Mouse (Mus musculus) megakaryocyte progenitor cell, adult 5-6 weeks (primary cell): ENCODE measurements at regions not wholly inside any gene's neighbourhood (a gene's known extent, or its start where the extent isn't known, plus 50 kb on each side); places are given as distances from the start of the nearest gene placed in this dataset.

ENCODE experiments used
- ATAC-seq: replicated peaks from 2 replicates; pipeline ENCODE4 v1.8.0; 2016; ENCODE audit warnings: mild to moderate bottlenecking, moderate TSS enrichment, inconsistent platforms; ENCODE audit not compliant: poor library complexity

- no peak for ATAC-seq
Observed at GRCm38 (mm10) chr1:184539818-184540217, 192.6 kb downstream of the Hlx start.

- peak; percentile 83 for ATAC-seq
Observed at GRCm38 (mm10) chr1:184536311-184537200, 195.9 kb downstream of the Hlx start.

GRCm38 (mm10) chr1:184535691-184536090 is 196.7 kb downstream of the Hlx start:
- peak; percentile 51 for ATAC-seq

GRCm38 (mm10) chr1:184534511-184534910 is 197.9 kb downstream of the Hlx start:
- no peak for ATAC-seq

GRCm38 (mm10) chr1:184533870-184534269 is 198.5 kb downstream of the Hlx start:
- ATAC-seq: no peak

DNA sequence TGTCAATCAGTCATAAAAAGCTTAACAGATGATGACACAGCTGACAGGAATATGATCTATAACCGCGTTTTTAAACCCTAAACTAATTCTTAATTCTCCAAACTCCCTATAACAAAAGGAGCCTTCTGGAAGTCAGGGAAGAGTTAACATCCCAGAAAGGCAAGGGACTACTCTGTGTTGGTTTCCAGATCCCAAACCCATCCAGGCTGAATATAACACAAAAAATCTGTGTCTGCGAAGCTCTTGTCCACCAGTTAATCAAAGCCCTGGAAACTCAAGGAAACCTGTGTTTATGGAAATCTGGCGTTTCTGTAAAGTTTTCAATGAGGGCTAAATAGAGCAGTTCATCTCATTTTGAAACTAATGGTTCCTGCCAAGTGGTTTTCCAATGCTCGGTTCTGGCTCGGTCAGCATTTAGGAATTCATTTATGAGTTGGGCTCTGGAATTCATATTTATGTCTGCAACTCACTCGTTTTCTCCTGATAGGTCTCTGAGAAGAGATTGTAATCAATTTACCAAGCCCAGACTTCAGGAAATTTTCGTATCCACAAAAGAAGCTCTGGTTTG is 199.8 kb downstream of the Hlx start:
- ATAC-seq: no peak

GRCm38 (mm10) chr1:184530606-184531320 is 201.7 kb downstream of the Hlx start:
- ATAC-seq: no peak

DNA sequence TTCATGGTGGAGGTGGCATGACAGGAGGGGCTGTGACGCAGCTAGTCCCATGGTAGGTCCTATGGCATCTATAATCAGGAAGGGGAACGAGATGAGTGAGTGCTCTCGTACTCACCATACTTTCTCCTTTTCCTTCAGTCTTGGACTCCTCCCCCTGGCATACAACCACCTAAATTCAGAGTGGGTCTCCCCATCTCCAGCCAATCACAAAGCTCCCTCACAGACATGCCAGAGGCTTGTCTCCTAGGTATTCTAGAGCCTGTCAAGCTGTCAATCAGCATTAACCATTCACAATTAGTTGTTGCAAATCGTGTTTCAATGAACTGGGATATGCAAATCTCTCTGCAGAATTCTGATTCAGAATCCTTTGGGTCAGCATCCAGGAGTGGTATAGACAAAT is 206.7 kb downstream of the Hlx start:
- no peak for ATAC-seq

DNA sequence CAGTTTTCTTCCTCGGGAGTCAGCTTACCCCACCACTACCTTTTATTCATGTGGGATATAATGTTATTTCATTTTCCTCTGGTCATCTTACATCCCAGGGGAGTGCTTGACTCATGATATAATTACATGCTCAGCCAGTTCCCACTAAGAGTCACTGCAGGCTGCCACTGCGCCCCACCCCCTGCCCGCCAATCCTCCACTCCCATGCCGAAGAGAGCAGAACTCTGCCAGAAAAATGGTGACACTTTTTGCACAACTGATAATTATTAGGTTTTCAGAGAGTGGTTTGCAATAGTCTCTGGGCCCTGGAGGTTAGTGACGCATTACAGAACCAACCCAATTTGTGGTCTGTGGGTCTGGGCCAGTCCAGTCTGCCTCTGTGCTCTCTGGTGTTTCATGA is 212.9 kb downstream of the Hlx start:
- ATAC-seq: no peak

GRCm38 (mm10) chr1:184504663-184505062 is 227.8 kb downstream of the Hlx start:
- ATAC-seq: peak; percentile 26; the same call in 1 of the 2 replicates

GRCm38 (mm10) chr1:184503827-184504355 is 228.5 kb downstream of the Hlx start:
- no peak for ATAC-seq

- ATAC-seq: no peak
Observed at GRCm38 (mm10) chr1:184500702-184501101, 231.7 kb downstream of the Hlx start.

DNA sequence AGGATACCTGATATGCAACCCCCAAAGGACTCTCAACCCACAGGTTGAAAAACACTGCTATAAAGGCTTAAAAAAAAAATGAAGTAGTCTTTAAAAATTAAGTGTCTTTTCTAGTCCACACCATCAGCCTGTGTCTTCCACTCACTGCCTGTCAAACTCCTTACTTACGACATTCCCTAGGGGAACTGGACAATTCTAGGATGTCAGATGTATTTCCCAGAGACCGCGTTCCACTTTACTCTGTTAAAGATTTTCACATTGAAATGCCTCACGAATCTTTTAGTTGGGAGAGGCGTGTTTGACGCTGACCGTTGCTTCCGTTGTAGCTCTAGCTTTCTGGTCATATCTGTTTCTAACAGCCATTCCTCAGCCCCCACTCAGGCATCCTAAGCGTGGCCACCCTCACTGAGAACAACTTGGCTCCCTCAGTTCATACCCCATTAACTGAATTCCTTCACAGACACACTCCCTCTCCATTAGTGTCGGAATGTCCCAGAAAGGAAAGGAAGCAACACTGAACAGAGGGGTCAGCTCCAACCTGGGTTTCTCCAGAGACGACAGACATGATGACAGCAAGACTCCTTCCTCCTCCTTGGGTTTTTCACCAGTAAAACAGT is 233.4 kb downstream of the Hlx start:
- ATAC-seq: no peak

- ATAC-seq: no peak
Observed at GRCm38 (mm10) chr1:184497007-184497406, 235.4 kb downstream of the Hlx start.

DNA sequence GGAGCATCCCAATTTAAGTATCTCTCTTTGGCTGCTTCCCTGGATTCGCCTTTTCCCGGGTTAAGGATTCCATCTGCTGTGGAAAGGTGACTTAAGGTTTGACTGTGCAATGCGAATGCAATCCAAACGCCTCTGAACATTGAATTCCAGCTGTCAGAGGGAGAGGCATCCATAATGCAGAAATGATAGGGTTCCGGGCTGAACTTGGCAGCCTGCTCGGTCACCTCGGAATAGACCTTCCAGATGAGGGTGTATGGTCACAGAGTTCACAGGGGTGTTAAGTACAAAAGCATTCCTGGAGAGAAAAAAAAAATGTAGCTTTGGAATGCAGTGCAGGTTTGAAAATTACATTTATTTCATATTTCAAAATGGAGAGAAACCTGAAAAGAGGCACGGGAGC is 238.6 kb downstream of the Hlx start:
- no peak for ATAC-seq

- ATAC-seq: peak; percentile 76
Observed at GRCm38 (mm10) chr1:184492115-184492514, 240.3 kb downstream of the Hlx start.

DNA sequence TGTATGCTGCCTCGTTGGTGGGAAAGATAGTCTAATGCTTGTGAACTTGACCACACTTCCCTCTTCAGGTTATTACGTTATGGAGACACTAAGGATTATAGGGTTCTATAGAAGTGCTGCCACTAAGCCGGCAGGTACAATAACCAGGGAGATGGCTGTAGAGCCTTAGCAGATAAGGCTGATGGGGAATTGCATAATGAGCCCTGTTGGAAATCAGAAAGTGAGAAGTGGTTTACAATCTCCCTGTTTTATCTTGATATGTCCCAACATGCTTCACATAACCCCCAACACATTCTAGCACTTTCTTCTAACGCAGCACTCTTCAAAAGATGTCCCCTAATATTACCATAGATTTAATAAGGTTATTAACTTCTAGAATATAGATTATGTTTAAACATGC is 241.2 kb downstream of the Hlx start:
- peak; percentile 55 for ATAC-seq

DNA sequence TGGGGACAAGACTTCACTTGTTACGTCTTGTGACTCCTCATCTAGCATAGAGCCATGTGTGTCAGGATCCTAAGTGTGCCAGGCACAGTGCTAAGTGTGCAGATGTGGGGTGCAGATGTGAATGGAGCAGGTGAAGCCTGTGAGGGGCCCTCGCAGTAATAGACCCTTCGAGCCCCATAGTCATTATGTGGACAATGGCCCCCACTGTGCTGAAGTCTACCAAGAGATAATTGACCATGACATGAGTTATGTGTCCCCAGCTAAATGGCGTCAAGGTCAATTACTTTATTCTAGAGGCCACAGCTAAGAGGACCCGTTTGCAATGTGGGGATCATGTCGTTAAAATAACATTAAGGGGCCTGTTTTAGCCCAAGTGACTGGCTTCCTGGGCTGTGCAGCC is 245.0 kb downstream of the Hlx start:
- no peak for ATAC-seq

DNA sequence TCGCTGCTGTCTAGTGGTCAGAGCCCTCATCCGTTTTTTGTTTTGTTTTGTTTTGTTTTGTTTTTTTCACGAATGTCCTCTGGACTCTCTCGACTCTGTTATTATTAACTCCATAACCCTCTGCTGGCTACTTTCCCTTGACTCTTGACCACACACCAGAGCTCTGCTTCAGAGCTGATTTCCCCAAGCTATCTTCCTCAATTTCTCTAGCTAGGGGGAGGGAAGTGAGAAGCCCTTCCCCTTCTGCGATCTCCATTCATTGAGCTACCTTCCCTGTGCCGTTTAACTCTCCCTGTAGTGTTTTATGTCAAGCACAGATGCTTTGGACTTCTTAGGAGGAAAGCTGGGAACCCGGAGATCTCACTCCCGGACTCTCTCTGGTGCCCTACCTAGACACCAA is 247.6 kb downstream of the Hlx start:
- peak; percentile 54 for ATAC-seq

DNA sequence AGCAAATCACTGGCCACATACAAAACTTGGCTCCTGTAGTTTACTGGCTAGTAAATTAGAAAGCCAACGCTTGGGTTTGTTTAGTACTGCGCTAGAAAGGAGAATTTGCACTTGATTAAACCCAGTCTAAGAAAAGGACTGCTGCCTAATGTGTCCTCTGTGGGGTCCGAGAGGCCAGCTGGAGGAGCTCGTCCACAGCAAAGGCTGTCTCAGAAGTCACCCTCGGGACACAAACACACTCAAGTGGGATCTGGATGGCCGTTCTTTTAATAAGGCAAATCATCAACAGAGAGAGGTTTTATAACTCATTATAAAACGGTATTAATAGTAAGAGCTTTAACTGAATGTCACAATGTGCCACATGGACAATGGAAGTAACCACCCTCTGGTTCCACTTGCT is 249.0 kb downstream of the Hlx start:
- ATAC-seq: no peak

DNA sequence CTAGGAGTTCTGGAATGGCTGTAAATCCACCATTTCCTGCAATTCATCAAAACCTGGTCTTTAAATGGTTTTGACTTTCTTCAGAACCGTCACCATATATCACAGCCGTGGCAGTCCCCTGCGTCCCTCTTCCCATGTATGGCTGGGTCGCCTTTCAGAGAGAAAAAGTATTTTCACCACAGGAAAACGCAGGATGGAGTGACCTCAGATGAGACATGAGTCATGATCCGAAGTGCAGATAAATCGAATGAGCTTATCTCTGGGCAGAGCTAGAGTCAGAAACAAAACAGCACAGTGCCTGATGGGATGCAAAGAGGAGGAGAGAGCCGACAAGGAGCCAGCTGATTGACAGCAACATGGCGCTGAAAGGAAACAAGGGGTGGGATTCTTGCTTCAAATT is 250.4 kb downstream of the Hlx start:
- ATAC-seq: no peak
